Mouse (Mus musculus) hindbrain, embryonic 13.5 days (tissue): ENCODE data around the gene Mtus2. TPM values are rescaled to one million over a fixed set of nuclear protein-coding genes. Genes with fewer than 3 reads are reported as not detected.

ENCODE experiments used
- ATAC-seq: fragments of 200-750 bp; cut with Nextera tagmentation; 2 replicates; pipeline ENCODE4 v1.8.0; 2017; ENCODE audit warnings: moderate TSS enrichment; ENCODE audit not compliant: low FRiP score
- H3K27ac ChIP-seq: fragments of 300-500 bp; sonication (generic); 2 replicates; pipeline ENCODE4 v1.5.1; 2015; ENCODE audit warnings: inconsistent platforms, mild to moderate bottlenecking, moderate library complexity
- H3K27me3 ChIP-seq: fragments of 300-500 bp; sonication (generic); 2 replicates; pipeline ENCODE4 v1.6.1; 2015; ENCODE audit warnings: mild to moderate bottlenecking, inconsistent platforms
- H3K36me3 ChIP-seq: fragments of 300-500 bp; sonication (generic); 2 replicates; pipeline ENCODE4 v1.6.1; 2015; ENCODE audit warnings: mild to moderate bottlenecking, inconsistent platforms
- H3K4me1 ChIP-seq: fragments of 300-500 bp; sonication (generic); replicated peaks from 2 replicates; pipeline ENCODE4 v1.6.1; 2015; ENCODE audit warnings: inconsistent platforms
- H3K4me2 ChIP-seq: fragments of 300-500 bp; sonication (generic); 2 replicates; pipeline ENCODE4 v1.6.1; 2015; ENCODE audit warnings: inconsistent platforms, mild to moderate bottlenecking, moderate library complexity
- H3K4me3 ChIP-seq: fragments of 300-500 bp; sonication (generic); 2 replicates; pipeline ENCODE4 v1.5.1; 2015; ENCODE audit warnings: mild to moderate bottlenecking, inconsistent platforms
- H3K9ac ChIP-seq: fragments of 300-500 bp; sonication (generic); 2 replicates; pipeline ENCODE4 v1.6.1; 2015; ENCODE audit warnings: mild to moderate bottlenecking, inconsistent platforms
- H3K9me3 ChIP-seq: fragments of 300-500 bp; sonication (generic); 2 replicates; pipeline ENCODE4 v1.6.1; 2016; ENCODE audit warnings: inconsistent platforms
- WGBS: fragments of 180-500 bp; shearing (Covaris S2); methylation state at CpG from one replicate; pipeline ENCODE4 v1.1.7; 2015; 5-methylcytosine and 5-hydroxymethylcytosine counted together
- polyA plus RNA-seq: library from polyadenylated mRNA; unstranded; fragments of >200 nt; fragmentation: Nextera tagmentation; extraction: Ambion mirVana; gene quantifications from 2 replicates; pipeline ENCODE4 v1.2.1, GENCODE M21; 2015

The Mtus2 gene
- polyA plus RNA-seq, 1 experiment from 2014 or later, result 45.8 TPM

GRCm38 (mm10) chr5:148014133-148014854 lies 57.2 kb downstream of the Mtus2 start:
- 83% methylated on average over 6 of the region's 6 CpGs for WGBS
- H3K4me1 ChIP-seq, result no peaks in the 10 kb centered on the region
- H3K27ac ChIP-seq, result no peak overlapping the region
- H3K27me3 ChIP-seq, result no peaks in the 10 kb centered on the region
- no peaks in the 10 kb centered on the region for H3K36me3 ChIP-seq
- no peak overlapping the region for H3K9ac ChIP-seq
- no peaks in the 10 kb centered on the region for H3K9me3 ChIP-seq
- no peak for ATAC-seq
- H3K4me3 ChIP-seq, result no peak overlapping the region
- no peak overlapping the region for H3K4me2 ChIP-seq

- WGBS, result 79% methylated on average over 8 of the region's 8 CpGs
- Histone ChIP-seq H3K9ac (no peak overlapping the region), H3K4me3 (no peak overlapping the region), H3K4me1 (no peaks in the 10 kb centered on the region), H3K4me2 (no peak overlapping the region), H3K27me3 (no peaks in the 10 kb centered on the region), H3K36me3 (no peaks in the 10 kb centered on the region), H3K9me3 (no peaks in the 10 kb centered on the region), H3K27ac (no peak overlapping the region)
- ATAC-seq, result no peak
Observed at GRCm38 (mm10) chr5:148015383-148015782, 58.3 kb downstream of the Mtus2 start.

- Histone ChIP-seq H3K9me3 (no peaks in the 10 kb centered on the region), H3K4me3 (no peak overlapping the region), H3K27me3 (no peaks in the 10 kb centered on the region), H3K4me2 (no peak overlapping the region), H3K4me1 (no peaks in the 10 kb centered on the region), H3K9ac (no peak overlapping the region), H3K27ac (no peak overlapping the region), H3K36me3 (no peaks in the 10 kb centered on the region)
- no peak for ATAC-seq
- WGBS, result 77% methylated on average over 11 of the region's 11 CpGs
Observed at GRCm38 (mm10) chr5:148017371-148017770, 60.3 kb downstream of the Mtus2 start.

GRCm38 (mm10) chr5:148022784-148023183 lies 65.7 kb downstream of the Mtus2 start:
- Histone ChIP-seq H3K4me1 (peaks cover 3% of the 10 kb centered on the region; the same call in 1 of the 2 replicates), H3K27me3 (no peaks in the 10 kb centered on the region), H3K27ac (0 out of 2 replicates have a peak overlapping the region, but pooled peaks have one; percentile 58), H3K36me3 (no peaks in the 10 kb centered on the region), H3K4me2 (no peak overlapping the region), H3K4me3 (no peak overlapping the region), H3K9ac (no peak overlapping the region), H3K9me3 (no peaks in the 10 kb centered on the region)
- no peak for ATAC-seq
- WGBS, result 76% methylated on average over 4 of the region's 4 CpGs

- 59% methylated on average over 26 of the region's 26 CpGs for WGBS
- Histone ChIP-seq H3K4me2 (0 out of 2 replicates have a peak overlapping the region, but pooled peaks have one; percentile 2), H3K9me3 (no peaks in the 10 kb centered on the region), H3K27ac (no peak overlapping the region), H3K9ac (no peak overlapping the region), H3K4me3 (no peak overlapping the region), H3K36me3 (no peaks in the 10 kb centered on the region), H3K4me1 (peaks cover 5% of the 10 kb centered on the region; the same call in 1 of the 2 replicates), H3K27me3 (no peaks in the 10 kb centered on the region)
- peak; percentile 36 for ATAC-seq
Observed at GRCm38 (mm10) chr5:148026401-148027349, 69.6 kb downstream of the Mtus2 start.

- Histone ChIP-seq H3K9ac (no peak overlapping the region), H3K27me3 (no peaks in the 10 kb centered on the region), H3K36me3 (no peaks in the 10 kb centered on the region), H3K4me1 (peaks cover 5% of the 10 kb centered on the region; the same call in 1 of the 2 replicates), H3K4me3 (no peak overlapping the region), H3K27ac (no peak overlapping the region), H3K4me2 (no peak overlapping the region), H3K9me3 (no peaks in the 10 kb centered on the region)
- 65% methylated on average over 13 of the region's 13 CpGs for WGBS
- ATAC-seq, result no peak
Observed at GRCm38 (mm10) chr5:148027985-148028384, 70.9 kb downstream of the Mtus2 start.

GRCm38 (mm10) chr5:148041661-148042060 lies 84.5 kb downstream of the Mtus2 start:
- Histone ChIP-seq H3K27ac (no peak overlapping the region), H3K4me1 (no peaks in the 10 kb centered on the region), H3K4me2 (no peak overlapping the region), H3K4me3 (no peak overlapping the region), H3K9ac (no peak overlapping the region), H3K9me3 (peaks cover 8% of the 10 kb centered on the region; the same call in 1 of the 2 replicates), H3K27me3 (no peaks in the 10 kb centered on the region), H3K36me3 (no peaks in the 10 kb centered on the region)
- ATAC-seq, result no peak
- WGBS, result 90% methylated on average over 7 of the region's 7 CpGs

GRCm38 (mm10) chr5:148048200-148048599 lies 91.1 kb downstream of the Mtus2 start:
- Histone ChIP-seq H3K4me2 (no peak overlapping the region), H3K9ac (no peak overlapping the region), H3K4me3 (no peak overlapping the region), H3K9me3 (peaks cover 8% of the 10 kb centered on the region; the same call in 1 of the 2 replicates), H3K36me3 (no peaks in the 10 kb centered on the region), H3K27ac (no peak overlapping the region), H3K4me1 (peaks cover 7% of the 10 kb centered on the region; the same call in 1 of the 2 replicates), H3K27me3 (no peaks in the 10 kb centered on the region)
- WGBS, result 81% methylated on average over 11 of the region's 11 CpGs
- no peak for ATAC-seq

- Histone ChIP-seq H3K4me3 (no peak overlapping the region), H3K27me3 (no peaks in the 10 kb centered on the region), H3K4me1 (peaks cover 11% of the 10 kb centered on the region; the same call in 1 of the 2 replicates), H3K27ac (no peak overlapping the region), H3K9ac (no peak overlapping the region), H3K36me3 (no peaks in the 10 kb centered on the region), H3K4me2 (no peak overlapping the region), H3K9me3 (peaks cover 3% of the 10 kb centered on the region; the same call in 1 of the 2 replicates)
- WGBS, result 91% methylated on average over 2 of the region's 2 CpGs
- no peak for ATAC-seq
Observed at GRCm38 (mm10) chr5:148049304-148049703, 92.2 kb downstream of the Mtus2 start.

GRCm38 (mm10) chr5:148052846-148053608 lies 95.9 kb downstream of the Mtus2 start:
- no peak for ATAC-seq
- Histone ChIP-seq H3K27me3 (no peaks in the 10 kb centered on the region), H3K4me3 (no peak overlapping the region), H3K4me1 (peaks cover 11% of the 10 kb centered on the region; the same call in 1 of the 2 replicates), H3K9ac (no peak overlapping the region), H3K4me2 (no peak overlapping the region), H3K9me3 (no peaks in the 10 kb centered on the region), H3K27ac (no peak overlapping the region), H3K36me3 (no peaks in the 10 kb centered on the region)
- WGBS, result 64% methylated on average over 13 of the region's 13 CpGs

- no peaks in the 10 kb centered on the region for H3K36me3 ChIP-seq
- H3K9ac ChIP-seq, result no peak overlapping the region
- ATAC-seq, result no peak
- H3K27me3 ChIP-seq, result no peaks in the 10 kb centered on the region
- no peak overlapping the region for H3K4me3 ChIP-seq
- H3K27ac ChIP-seq, result no peak overlapping the region
- H3K4me2 ChIP-seq, result no peak overlapping the region
- peaks cover 11% of the 10 kb centered on the region; the same call in 1 of the 2 replicates for H3K4me1 ChIP-seq
- 82% methylated on average over 4 of the region's 4 CpGs for WGBS
- H3K9me3 ChIP-seq, result no peaks in the 10 kb centered on the region
Observed at GRCm38 (mm10) chr5:148053609-148053990, 96.5 kb downstream of the Mtus2 start.
